Mouse (Mus musculus) E14TG2a.4 (cell line): ENCODE results near the gene Ifi47.

Source experiments
- CTCF ChIP-seq: conservative IDR thresholded peaks from 2 replicates; pipeline ENCODE4 v1.5.1; 2014; ENCODE audit warnings: low read length
- POU5F1 ChIP-seq: IDR thresholded peaks from 2 replicates; pipeline ENCODE4 v1.6.1; 2014; ENCODE audit warnings: low read length, borderline replicate concordance

DNA sequence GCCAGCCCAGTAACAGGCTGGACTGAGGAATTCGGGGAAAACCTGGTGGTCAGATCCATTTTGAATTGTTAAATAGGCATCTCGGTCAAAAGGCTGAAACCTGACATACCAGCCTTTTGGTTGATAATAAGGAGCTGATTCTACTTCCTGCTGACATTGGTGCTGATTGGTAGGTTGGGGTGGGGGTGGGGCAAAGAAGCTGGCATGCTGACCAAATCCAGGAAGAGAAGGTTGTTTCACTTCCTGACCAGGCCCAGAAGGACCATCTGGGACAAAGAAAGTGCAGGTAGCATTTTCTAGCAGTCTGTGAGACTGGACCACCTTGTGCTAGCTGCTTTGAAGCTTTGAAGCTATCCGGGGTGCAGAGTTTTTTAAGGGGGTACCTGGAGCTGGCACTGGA lies 24.0 kb downstream of the Ifi47 start:
- no peak for TF ChIP-seq CTCF
- TF ChIP-seq POU5F1: no peak
